Mouse (Mus musculus) kidney, adult 9 months (tissue): ENCODE measurements at regions not wholly inside any gene's neighbourhood (a gene's known extent, or its start where the extent isn't known, plus 50 kb on each side); places are given as distances from the start of the nearest gene placed in this dataset.
A peak's percentile ranks its signal among the peaks of the same experiment; 100 is the strongest.
"Not testable (repeated sequence)": the region's sequence is repeated elsewhere in the genome, so short reads cannot be mapped to it uniquely, and the experiment has no call there.

Experiments used
- DNase-seq: peaks from one replicate; pipeline ENCODE4 v3.0.0; 2022

DNA sequence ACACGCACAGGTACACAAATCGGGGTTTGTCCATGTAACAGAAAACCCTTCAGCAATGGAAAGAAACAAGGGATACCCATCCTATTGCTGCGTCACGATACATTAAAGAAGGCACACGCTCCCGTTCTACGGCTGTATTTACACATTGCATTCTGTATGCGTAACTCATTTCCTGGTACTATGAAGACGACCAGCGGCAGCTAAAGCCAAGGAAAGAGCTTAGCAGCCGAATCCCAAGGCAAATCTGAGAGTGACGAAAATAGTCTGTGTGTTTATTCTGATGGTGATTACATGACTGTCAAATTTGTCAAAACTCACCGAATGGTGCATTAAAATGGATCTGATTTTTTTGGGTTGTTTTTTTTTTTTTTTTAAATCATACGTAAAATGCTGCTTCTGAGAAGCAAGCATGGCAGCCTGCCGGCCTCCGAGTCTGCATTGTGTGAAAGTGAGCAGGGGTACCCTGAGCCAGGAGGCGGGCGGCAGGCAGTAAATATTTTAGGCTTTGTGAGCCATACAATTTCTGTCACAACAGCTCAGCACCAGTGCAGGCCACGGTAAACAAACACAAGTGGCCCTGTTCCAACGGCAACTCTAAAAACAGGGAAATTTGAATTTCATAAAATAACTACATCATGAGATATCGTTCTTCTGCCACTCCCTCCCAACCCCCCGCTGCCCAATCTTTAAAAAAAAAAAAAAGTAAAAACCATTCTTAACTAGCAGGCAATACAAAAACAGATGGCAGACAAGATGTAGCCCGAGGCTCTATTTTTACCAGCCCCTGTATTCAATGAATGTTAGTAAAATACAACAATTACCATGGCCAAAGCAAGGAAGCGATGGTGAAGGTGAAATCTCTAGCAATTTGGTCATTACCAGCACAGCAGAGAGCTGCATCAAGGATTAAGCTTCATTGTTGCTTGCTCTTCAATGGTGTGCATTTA is 164.2 kb upstream of the Kit start:
- DNase-seq, result no peak

DNA sequence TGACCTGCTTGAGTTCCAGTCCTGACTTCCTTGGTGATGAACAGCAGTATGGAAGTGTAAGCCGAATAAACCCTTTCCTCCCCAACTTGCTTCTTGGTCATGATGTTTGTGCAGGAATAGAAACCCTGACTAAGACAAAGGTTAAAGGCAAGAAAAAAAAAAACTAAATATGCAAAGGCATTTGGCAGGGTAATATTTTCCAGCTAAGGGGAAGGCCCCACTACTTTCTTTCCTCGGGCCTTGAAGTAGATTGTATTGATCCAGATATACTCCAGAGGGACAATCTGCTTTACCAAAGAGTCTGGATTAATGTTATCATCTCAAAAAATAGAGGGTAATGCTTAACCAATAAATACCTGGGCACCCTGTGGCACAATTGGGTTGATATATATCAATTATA is 155.4 kb upstream of the Kit start:
- DNase-seq, result not testable (repeated sequence)

DNA sequence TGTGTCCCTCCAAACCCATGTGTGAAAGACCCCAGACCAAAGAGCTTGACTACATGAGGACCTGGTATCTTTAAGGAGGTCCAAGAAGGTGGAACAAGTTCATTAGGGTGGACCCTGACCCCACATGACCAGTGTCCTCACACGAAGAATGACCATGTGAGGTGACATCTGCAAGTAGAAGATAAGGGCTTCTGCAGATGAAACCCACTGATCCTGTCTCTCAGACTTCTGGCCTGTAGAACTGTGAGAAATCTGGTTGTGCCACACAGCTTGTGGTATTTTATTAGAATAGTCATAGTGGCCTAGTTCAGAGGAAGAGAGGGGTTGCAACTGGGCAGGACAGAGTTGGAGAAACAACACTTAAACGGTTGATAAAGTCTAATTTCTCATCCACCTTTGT is 141.8 kb upstream of the Kit start:
- no peak for DNase-seq

DNA sequence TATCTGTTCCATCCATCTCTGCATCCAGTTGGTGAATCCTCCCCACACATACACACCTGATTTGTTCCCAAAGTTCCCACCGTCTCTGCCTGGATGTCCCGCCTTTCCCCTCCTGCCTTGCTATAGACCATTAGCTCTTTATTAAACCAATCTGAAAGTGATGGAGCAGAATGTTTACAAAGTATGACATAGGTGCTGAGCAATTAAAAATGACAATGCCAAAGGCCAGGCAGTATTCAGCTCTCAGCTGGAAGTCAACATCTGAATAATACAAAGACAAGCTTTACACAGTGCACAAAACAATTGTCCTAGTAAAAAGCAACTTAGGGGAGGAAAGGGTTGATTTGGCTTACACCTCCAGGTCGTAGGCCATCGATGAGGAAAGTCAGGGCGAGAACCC is 136.8 kb upstream of the Kit start:
- no peak for DNase-seq

DNA sequence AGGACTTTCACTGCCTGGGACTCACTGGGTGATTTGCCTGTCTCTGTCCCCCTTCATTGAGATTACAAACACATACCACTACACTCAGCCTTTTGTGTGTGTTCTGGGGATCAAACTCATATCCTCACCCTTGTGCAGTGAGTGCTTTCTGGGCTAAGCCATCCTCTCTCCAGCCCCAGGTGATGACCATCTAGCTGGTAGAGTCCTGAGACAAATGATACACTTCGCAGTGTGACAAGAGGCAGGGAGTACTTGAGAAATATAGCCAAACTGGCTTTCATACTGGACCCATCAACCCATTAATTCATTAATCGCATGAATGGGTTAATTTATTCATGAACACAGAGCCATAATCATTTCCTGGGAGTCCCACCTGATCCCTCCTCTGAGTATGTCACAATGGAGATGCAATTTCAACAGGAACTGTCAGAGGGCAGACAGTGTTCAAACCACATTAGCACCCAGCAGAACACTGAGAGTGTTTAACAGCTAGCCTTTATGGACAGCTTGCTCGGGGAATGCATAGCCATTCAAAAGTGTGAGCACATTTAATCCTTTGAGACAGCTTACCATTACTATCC is 130.6 kb upstream of the Kit start:
- DNase-seq, result no peak

DNA sequence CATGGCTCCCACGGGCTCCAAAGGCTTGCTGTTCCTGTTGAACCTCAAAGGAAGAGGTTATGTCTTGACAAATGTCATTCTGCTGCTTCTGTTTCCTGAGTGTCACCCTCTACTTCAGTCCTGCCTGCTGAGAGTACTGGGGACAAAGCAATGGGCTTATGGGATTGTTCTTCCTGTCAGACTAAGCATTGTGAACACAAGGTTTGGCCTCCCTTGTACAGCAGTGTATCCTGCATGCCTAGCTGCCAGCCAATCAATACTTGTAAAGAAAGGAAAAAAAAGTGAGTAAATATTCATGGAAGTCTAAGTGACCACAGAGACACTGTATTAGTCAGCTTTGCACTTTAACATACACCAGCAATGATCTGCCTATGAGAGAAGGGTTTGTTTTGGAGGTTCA is 128.3 kb upstream of the Kit start:
- DNase-seq, result no peak

DNA sequence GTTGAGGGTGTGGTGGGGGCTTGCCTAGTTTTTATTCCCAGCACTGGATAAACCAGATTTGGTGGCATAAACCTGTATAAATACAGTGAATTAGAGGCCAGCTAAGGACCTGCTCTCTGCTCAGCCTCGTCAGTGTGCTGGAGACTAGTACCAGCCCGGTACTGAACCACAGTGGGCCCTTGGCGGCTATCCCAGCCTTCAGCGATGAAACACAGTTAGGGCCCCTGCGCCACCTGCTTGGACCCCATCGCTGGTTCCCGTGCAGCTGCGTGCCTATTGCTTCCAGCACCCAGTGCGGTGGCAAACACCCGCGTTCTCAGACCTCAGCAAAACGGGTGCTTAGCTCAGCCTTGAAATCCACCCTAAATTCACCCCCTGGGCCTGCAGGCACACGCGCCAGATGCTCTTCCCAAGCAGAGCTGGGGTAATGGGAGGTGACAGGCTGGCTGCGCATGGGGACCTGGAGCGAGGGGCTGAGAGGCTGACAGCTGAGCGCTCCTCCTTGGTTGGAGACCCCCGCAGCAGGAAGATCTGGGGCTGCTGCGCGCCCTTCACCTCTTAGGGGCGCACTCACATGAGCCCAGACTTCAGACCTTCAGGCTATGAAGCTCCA is 124.7 kb upstream of the Kit start:
- no peak for DNase-seq

DNA sequence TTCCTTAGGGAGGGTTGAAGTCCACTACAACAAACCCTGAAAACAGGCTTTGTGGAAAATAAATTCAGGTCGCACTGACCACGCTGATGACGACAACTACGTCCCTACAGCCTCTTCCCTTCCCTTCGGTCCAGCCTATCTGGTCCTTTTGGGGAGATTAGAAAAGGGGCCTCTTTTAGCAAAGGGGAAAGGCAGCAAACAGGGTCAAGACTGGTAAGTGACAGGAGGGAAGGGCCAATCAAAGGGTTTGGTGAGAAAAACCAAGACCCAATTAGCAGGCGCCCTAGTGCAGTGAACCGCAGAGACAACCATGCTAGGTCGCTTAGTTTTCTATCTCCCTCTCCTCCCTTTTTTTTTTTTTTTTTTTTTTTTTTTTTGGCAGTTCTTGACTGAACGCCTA is 124.2 kb upstream of the Kit start:
- DNase-seq, result peak; percentile 39

DNA sequence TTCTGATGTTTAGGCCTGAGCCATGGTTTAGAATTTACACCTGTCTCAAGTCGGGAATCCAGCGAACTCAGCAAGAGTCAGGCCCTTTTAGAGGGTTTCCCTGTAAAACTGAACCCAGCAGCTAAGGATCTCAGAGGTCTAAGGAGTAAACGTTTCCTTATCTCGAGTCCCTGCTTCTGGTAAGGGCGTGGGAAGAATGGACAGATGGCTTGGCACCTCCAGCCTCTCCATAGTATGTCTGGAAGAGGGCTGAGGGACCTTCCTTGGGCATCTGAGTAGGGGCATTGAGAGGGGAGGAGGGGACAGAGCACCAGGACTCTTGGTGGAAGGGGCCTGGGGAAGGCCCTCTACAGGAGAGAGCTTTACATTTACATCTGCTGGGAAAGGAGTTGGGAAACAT is 123.6 kb upstream of the Kit start:
- DNase-seq, result no peak

DNA sequence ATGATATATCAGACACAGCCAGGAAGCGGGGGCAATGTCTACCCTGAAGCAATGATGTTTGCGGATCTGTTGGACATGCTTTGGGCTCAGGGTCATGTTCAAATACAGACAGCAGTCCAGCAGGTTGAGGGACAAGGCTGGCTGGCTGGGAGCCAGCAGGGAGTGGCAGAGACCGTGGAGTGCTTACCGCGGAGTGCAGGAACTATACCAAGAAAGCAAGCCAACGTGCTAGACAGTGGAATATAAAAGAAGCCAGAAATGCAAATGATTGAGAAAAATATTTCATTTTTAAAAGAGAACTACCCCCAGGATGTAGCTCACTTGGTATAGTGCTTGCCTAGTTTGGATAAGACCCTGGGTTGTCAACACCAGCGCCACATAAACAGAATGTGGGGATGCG is 123.0 kb upstream of the Kit start:
- DNase-seq, result peak; percentile 27

DNA sequence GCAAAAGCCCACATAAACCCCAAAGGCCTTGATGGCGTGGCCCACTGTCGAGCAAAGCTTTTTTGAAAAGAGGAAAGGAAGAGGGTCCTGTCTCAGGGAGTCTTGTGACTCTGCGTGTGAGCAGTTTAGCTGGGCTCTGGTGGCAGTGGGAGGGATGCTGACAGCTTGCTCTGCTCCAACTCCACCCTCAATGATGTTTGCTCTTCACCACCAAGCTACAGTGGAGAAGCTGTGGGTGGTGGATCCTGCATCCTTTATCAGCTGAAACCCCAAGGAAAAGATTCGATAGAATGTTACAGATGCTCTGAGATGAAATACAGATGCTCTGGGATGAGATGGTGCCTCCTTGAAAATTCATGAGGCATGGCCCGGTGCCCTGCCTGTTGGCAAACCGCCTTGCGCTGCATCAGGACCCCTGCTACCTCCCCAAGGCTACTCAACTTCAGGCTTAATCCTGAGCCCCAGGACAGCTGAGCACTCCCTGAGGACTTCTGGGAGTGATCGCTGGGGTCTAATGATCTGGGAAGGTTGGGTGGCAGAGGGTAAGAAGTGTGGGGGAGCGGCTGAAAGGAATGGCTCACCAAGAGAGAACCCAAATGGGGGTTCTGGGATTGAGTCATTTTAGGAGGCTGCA is 120.8 kb upstream of the Kit start:
- no peak for DNase-seq

DNA sequence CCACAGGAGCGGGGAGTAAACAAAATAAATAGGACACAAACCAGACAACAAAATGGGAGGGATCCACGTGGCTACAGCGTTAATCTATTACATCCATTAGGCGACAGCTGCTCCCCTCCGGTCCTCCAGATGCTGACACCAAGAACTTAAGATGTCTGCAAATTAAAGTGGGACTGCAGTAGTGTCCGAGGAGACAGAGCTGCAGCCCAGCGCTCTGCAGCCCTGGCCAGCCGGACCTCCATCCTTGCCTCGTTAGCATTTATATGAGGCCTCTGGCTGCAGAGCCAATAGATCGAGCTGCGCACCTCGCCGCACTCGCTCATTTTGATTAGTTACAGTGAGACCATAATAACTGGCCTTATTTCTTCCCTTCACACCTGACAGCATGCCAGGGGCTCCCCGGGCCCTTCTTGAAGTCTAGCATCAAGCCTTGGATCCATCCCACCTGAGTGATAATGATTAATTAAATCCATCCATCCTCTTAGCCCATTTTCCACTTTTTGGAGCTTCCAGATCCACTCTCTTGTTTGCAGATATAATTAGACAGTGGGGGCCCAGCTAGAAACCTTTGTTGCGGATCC is 119.7 kb upstream of the Kit start:
- no peak for DNase-seq

DNA sequence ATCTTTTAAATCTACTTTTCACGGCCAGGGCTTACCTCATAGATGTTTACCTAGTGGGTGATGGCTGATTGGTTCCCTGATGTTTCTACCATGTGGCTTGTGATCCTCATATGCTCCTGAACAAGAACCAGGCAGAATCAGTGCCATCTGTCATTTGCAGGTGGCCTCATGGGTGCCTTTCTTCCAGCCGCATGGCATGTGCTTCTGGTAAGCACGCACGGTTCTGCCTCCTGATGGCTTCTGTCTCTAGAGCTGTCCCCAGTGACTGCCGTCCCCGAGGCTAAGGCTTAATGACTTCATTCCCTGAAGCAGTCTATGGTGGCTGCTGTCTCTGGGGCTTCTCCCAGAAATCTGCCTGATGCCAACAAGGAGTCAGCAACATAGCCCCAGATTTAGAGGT is 117.3 kb upstream of the Kit start:
- DNase-seq, result no peak

DNA sequence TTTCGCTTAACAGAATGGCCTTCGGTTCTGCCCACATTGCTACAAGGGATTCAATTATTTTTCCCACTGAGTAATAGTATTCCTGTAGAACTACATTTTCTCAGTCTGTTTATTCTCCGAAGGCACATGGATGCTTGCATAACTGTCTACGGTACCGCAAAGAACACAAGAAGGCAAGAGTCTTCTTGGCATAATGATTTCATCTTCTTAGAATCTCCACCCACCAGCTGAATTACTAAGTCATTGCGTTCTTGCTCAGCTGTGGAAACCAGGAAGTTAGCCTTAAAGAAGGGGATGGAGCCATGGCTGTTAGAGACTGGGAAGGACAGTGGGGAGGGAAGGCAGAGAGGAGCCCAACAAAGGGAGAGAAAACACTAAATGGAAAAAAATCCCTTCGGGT is 116.4 kb upstream of the Kit start:
- no peak for DNase-seq

DNA sequence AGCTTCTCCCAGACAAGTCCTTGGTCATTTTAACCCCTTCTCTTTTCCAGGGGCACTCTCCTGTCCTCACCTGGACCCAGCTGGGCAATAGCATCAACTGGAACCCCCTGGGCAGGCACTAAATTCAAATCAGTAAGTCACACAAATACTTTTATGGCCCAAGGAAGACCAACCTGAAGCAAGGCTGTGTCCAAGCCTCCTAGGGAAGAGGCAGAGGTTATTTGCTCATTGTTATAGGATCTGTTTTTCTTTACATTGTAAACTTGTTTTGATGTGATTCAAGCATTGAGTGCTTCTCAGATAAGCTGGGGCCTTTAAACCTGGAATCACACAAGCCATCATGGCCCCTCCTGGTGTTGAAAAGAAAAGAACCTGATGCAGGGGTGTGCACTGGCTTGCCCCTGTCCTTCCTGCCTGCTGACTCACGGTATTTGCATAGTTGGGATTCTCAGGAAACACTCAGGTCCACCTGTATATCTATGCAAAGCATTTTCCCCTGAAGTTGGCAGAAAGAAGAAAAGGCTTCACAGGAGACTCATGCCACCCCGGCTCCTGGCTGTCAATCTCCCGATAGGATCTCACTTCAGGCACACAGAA is 114.9 kb upstream of the Kit start:
- DNase-seq, result no peak

DNA sequence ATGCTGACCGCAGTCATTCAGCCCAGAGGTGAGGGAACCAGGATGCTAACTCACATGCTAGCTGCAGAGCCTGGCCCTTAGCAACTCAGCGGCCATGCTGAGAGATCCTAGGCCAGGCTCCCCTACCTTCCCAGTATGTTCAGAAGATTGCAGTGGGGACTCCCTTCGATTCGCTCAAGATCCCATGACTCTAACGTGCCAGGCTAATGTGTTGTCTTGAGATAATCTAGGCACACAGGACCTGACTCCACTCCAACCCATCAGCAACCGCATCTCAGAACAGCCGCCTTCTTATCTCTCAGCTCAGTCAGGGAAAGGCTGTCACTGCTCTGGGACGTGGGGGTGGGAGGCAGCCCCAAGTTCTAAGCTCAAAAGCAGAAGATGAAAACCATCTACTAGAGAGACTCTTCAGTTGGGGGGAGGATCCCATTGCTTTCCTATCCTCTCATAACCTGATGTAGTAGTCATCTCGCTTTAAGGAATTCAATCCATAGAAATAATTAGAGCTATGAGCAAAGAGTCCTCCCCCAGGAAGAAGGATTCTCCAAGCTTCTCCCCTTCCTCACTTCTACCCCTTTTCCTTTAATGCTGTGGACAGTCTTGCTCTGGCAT is 114.2 kb upstream of the Kit start:
- no peak for DNase-seq

DNA sequence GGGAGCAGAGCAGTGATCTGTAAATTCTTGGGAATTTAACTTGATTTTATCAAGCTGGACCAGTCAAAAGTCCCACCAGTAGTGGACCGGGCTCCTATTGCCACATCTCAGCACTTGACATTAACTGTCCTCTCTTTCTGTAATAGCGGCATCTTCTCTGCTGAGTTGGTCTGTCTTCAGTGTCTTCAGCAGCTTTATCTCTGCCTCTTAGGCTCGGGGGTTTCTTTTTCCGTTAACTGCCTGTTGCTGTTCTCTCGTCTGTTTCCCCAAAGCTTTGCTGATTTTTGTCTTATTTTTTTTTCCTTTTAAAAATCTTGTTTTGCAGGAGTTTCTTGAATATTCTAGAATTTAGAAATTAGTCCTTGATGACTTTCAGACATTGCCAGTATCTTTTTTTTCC is 113.3 kb upstream of the Kit start:
- no peak for DNase-seq

DNA sequence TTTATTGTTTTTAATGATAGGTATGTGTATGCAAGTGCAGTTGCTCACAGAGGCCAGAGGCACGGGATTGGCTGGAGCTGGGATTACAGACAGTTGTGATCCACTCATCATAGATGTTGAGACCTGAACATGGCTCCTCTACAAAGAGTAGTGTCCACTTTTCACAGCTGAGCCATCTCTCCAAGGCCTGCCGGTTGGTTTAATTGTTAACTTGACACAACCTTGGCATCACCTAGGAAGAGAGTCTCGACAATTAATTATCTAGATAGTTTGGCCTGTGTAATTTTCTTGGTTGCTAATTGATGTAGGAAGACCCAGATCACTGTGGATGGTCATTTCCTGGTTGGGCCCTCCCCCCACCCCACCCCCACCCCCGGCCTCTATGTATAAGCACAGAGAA is 111.1 kb upstream of the Kit start:
- peak; percentile 69 for DNase-seq

DNA sequence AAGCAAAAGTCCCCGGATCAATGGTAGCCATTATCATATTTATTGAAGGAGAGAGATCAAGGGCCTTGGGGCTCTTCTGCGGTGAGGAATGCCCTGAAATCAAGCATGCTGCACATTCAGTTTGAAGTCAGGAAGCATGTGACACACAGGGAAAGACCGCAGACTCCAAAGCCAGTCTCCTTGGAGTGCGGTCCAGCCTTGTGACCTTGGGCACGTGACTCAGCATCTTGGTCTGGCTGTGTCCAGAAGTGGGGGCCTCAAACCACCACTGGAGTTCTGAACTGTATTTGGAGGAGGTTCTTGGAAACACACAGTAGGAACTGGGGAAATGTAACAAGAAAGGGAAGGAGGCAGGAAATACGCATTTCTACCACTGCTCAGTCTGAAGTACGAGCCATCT is 109.0 kb upstream of the Kit start:
- no peak for DNase-seq

DNA sequence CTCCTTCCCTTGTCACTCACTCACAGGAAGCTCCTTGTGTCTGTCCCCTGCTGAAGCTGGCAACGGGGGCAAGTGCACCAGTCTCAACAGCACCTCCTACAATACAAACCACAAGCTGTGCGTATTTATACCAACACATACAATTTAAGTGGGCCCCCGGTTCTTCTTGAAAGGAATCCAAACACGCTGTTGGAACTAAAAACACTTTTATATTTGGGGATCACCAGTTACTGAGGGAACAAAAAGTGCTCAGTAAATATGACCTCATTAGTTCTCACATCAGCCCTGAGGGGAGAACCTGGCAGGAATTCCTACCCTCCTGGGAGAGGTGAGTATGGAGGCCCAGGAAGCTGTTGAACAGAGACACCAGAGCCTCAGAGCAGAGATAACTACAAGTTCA is 107.8 kb upstream of the Kit start:
- DNase-seq, result peak; percentile 19

DNA sequence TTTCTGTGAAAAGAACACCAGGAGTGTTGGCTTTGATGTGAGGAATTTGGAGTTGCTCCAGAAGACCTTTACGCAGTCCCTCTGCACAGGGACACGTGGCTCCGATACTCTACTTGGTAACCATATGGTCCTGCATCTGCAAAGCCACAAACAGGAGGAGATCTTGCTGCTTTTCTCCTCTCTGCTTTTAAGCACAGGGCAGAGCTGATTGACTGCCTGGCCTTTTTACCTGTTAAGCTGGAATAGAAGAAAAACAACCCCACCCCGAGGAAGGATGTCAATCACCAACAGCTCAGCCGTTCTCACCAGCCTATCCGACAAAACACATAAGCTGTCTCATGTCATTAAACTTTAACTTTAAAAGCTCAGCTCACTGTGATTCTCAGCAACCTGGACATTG is 106.8 kb upstream of the Kit start:
- DNase-seq, result peak; percentile 73

DNA sequence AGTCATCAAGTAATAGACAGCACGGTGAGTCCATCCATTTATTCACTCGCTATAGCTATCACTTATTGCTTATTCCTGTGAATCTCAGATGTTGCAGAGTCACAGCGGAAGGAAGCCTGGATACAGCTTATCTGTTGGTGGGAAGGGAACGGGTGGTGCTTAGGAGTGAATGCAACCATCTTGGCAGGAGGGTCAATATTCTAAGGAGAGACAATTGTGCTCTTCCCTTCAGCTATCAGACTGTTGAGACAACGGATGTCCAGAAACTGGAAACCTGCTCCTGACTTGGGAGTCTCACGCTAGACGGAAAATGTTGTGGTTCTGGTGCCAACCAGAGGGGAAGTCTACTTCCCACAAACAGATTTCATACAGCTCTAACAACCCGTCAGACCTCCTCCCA is 103.7 kb upstream of the Kit start:
- DNase-seq, result no peak

DNA sequence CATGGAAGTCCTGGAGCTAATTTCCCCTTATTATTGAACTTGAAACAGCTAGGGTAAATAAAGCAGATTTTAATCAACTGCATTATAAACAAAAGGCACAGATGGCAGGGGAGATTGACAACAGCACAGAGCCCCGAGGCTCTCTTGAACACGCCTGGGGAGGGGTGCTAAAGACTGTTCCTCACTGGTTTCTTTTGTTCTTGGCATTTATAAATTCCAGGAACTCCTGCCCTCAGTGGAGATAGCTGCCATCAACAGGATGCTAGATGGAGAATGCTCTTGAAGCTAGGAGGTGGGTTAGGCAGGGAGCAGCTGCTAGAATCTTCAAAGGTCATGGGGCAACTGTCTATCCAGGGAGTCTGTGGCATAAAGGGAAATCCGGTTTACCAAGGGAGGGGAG is 102.2 kb upstream of the Kit start:
- DNase-seq, result no peak
